Mouse (Mus musculus) heart, postnatal 0 days (tissue): ENCODE data around the gene Mrps21. TPM values are rescaled to one million over a fixed set of nuclear protein-coding genes. Genes with fewer than 3 reads are reported as not detected.
A peak's percentile ranks its signal among the peaks of the same experiment; 100 is the strongest.
"Not testable (repeated sequence)": the region's sequence is repeated elsewhere in the genome, so short reads cannot be mapped to it uniquely, and the experiment has no call there.

Experiments used
- ATAC-seq: fragments of 200-750 bp; cut with Nextera tagmentation; 2 replicates; pipeline ENCODE4 v1.8.0; 2017; ENCODE audit warnings: low read depth, moderate number of reproducible peaks, moderate library complexity; ENCODE audit not compliant: insufficient read depth
- DNase-seq: peaks from one replicate; pipeline ENCODE4 v3.0.0-alpha.2; 2016; ENCODE audit warnings: low spot score
- H3K27ac ChIP-seq: fragments of 300-500 bp; sonication (generic); 2 replicates; pipeline ENCODE4 v1.5.1; 2014; ENCODE audit warnings: low read depth, mild to moderate bottlenecking
- H3K27me3 ChIP-seq: fragments of 300-500 bp; sonication (generic); 2 replicates; pipeline ENCODE4 v1.6.1; 2014; ENCODE audit warnings: low read length, mixed read lengths; ENCODE audit not compliant: control insufficient read depth, insufficient read depth
- H3K36me3 ChIP-seq: fragments of 300-500 bp; sonication (generic); replicated peaks from 2 replicates; pipeline ENCODE4 v1.6.1; 2014; ENCODE audit warnings: low read length, mixed read lengths; ENCODE audit not compliant: control insufficient read depth, insufficient read depth
- H3K4me1 ChIP-seq: fragments of 300-500 bp; sonication (generic); 2 replicates; pipeline ENCODE4 v1.6.1; 2014; ENCODE audit warnings: antibody characterized with exemption; ENCODE audit not compliant: control insufficient read depth, insufficient read depth
- H3K4me2 ChIP-seq: fragments of 300-500 bp; sonication (generic); 2 replicates; pipeline ENCODE4 v1.6.1; 2014; ENCODE audit warnings: low read depth, mild to moderate bottlenecking, low read length, moderate library complexity
- H3K4me3 ChIP-seq: fragments of 300-500 bp; sonication (generic); 2 replicates; pipeline ENCODE4 v1.5.1; 2014; ENCODE audit warnings: low read depth, low read length
- H3K9ac ChIP-seq: fragments of 300-500 bp; sonication (generic); replicated peaks from 2 replicates; pipeline ENCODE4 v1.6.1; 2014; ENCODE audit warnings: low read depth, low read length, mixed read lengths
- H3K9me3 ChIP-seq: fragments of 300-500 bp; sonication (generic); replicated peaks from 2 replicates; pipeline ENCODE4 v1.6.1; 2016; ENCODE audit warnings: low read length; ENCODE audit not compliant: control insufficient read depth
- CTCF ChIP-seq: IDR thresholded peaks from 2 replicates; pipeline ENCODE4 v1.5.1; 2016; ENCODE audit warnings: antibody characterized with exemption, control low read depth, low read depth
- EP300 ChIP-seq: IDR thresholded peaks from 2 replicates; pipeline ENCODE4 v1.6.1; 2016; ENCODE audit warnings: antibody characterized with exemption, low read depth
- WGBS: fragments of 180-500 bp; shearing (Covaris S2); extraction: QIAGEN DNeasy Blood & Tissue Kit; methylation state at CpG from one replicate; pipeline ENCODE4 v1.1.7; 2014; 5-methylcytosine and 5-hydroxymethylcytosine counted together
- polyA plus RNA-seq: library from polyadenylated mRNA; unstranded; fragments of >200 nt; fragmentation: Nextera tagmentation; extraction: Ambion mirVana; gene quantifications from 2 replicates; pipeline ENCODE4 v1.2.1, GENCODE M21; 2015
- total RNA-seq: library from RNA; depleted of rRNA; stranded (reverse); fragments of >200 nt; gene quantifications from 2 replicates; pipeline ENCODE4 v1.2.3, GENCODE M21; 2014; ENCODE audit warnings: low replicate concordance

The Mrps21 gene
- total and polyA plus RNA-seq, 2 experiments from 2014 or later: 222 to 521 TPM

DNA sequence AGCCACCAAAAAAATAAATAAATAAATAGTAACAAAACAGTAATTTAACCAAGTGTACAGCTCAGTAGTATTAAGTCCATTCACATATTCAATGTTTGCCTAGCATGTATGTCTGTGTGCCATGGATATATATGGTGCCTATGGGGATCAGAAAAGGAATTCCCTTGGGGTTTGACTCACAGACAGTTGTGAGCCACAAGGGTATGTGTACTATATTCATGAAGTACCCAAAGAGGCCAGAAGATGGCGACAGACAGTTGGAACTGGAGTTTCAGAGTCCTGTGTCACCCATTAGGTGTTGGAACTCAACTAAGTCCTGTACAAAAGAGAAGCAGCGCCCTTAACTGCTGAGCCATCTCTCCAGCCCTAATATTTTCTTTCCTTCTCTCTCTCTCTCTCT is 9.5 kb downstream of the Mrps21 start:
- ATAC-seq: peak; percentile 66; the same call in 1 of the 2 replicates
- no peak overlapping the region for H3K27ac ChIP-seq
- H3K4me2 ChIP-seq: no peak overlapping the region
- DNase-seq: peak; percentile 77
- 0 out of 2 replicates have a peak, but pooled peaks cover under 1% of the 10 kb centered on the region for H3K4me1 ChIP-seq
- H3K9ac ChIP-seq: no peak overlapping the region
- H3K27me3 ChIP-seq: no peaks in the 10 kb centered on the region
- TF ChIP-seq EP300 (no peak), CTCF (peak; percentile 73)
- peaks cover 33% of the 10 kb centered on the region for H3K36me3 ChIP-seq
- H3K9me3 ChIP-seq: no peaks in the 10 kb centered on the region
- H3K4me3 ChIP-seq: no peak overlapping the region
- WGBS: 42% methylated on average over 2 of the region's 2 CpGs

DNA sequence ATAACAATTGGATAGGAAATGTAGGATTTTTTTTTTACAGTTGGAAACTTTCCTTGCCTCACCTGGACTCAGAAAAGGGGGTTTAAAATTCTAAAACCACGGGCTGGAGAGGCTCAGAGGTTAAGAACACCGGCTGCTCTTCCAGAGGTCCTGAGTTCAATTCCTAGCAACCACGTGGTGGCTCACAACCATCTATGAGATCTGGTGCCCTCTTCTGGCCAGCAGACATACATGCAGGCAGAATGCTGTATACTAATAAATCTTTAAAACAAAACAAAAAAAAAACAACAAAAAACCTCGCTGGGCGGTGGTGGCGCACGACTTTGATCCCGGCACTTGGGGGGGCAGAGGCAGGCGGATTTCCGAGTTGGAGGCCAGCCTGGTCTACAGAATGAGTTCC is 10.1 kb downstream of the Mrps21 start:
- TF ChIP-seq EP300 (no peak), CTCF (peak; percentile 31)
- H3K36me3 ChIP-seq: peaks cover 28% of the 10 kb centered on the region
- no peak overlapping the region for H3K4me3 ChIP-seq
- H3K4me2 ChIP-seq: no peak overlapping the region
- H3K4me1 ChIP-seq: 0 out of 2 replicates have a peak, but pooled peaks cover 5% of the 10 kb centered on the region
- H3K27ac ChIP-seq: no peak overlapping the region
- no peaks in the 10 kb centered on the region for H3K27me3 ChIP-seq
- DNase-seq (no peak), ATAC-seq (no peak)
- no peaks in the 10 kb centered on the region for H3K9me3 ChIP-seq
- WGBS: 73% methylated on average over 10 of the region's 10 CpGs
- H3K9ac ChIP-seq: no peak overlapping the region

DNA sequence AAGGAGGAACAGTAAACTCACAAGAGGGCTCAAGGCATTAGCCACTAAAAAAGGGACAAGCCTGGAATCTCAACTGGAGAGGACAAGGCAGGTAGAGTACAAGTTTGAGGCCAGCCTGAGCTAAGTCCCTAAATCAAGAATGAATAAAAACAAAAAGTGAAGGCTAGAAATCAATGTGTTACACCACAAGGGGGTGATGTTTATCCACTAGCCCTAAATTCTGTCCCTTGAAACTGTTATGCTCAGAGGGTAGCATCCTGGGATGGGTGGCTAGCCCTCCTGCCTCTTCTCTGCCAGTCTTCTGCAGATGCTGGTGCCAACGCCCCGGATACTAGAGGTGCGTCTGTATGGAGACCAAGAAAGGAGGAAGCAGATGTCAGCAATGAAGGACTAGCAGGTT is 11.0 kb downstream of the Mrps21 start:
- Histone ChIP-seq H3K9me3 (no peaks in the 10 kb centered on the region), H3K9ac (no peak overlapping the region), H3K4me1 (0 out of 2 replicates have a peak, but pooled peaks cover 5% of the 10 kb centered on the region), H3K27ac (no peak overlapping the region), H3K4me2 (no peak overlapping the region), H3K4me3 (no peak overlapping the region), H3K27me3 (no peaks in the 10 kb centered on the region), H3K36me3 (peaks cover 19% of the 10 kb centered on the region)
- no peak for ATAC-seq
- TF ChIP-seq EP300 (no peak), CTCF (peak; percentile 45)
- no peak for DNase-seq
- 67% methylated on average over 3 of the region's 3 CpGs for WGBS

DNA sequence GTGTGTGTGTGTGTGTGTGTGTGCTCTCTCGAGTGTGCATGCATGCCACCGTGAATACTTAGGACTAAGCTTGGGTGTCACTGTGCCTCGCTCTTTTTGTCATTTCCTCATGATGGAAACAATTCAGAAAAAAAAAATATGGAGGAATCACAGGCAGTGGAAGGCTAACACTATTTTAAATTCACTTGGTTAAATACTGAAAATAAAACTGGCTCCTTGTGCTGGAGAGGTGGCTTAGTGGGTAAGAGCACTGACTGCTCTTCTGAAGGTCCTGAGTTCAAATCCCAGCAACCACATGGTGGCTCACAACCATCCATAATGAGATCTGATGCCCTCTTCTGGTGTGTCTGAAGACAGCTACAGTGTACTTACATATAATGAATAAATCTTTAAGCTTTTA is 13.0 kb downstream of the Mrps21 start:
- not testable (repeated sequence) for ATAC-seq, H3K4me3 ChIP-seq, H3K9me3 ChIP-seq, H3K4me2 ChIP-seq, H3K36me3 ChIP-seq, H3K27ac ChIP-seq, H3K9ac ChIP-seq, DNase-seq, H3K27me3 ChIP-seq
- WGBS: 68% methylated on average over 3 of the region's 3 CpGs
- peaks cover 13% of the 10 kb centered on the region for H3K4me1 ChIP-seq

DNA sequence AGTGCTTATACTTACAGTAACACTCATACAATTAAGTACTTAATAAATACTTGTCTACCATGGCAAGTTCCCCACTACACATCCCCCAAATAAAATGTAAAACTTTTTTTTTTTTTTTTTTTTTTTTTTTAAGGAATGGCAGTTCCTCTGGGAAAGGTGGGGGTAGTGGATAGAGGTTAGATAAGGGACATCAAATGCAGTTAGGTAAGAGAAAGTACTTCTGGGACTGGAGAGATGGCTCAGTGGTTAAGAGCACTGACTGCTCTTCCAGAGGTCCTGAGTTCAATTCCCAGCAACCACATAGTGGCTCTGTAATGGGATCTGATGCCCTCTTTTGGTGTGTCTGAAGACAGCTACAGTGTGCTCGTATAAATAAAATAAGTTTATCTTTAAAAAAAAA is 14.3 kb downstream of the Mrps21 start:
- DNase-seq, H3K9me3 ChIP-seq, H3K4me2 ChIP-seq, H3K4me3 ChIP-seq, H3K9ac ChIP-seq, H3K27ac ChIP-seq, H3K27me3 ChIP-seq, ATAC-seq: not testable (repeated sequence)
- WGBS: 73% methylated on average over 1 of the region's 1 CpGs
- Histone ChIP-seq H3K4me1 (peaks cover 13% of the 10 kb centered on the region), H3K36me3 (peaks cover 14% of the 10 kb centered on the region)

DNA sequence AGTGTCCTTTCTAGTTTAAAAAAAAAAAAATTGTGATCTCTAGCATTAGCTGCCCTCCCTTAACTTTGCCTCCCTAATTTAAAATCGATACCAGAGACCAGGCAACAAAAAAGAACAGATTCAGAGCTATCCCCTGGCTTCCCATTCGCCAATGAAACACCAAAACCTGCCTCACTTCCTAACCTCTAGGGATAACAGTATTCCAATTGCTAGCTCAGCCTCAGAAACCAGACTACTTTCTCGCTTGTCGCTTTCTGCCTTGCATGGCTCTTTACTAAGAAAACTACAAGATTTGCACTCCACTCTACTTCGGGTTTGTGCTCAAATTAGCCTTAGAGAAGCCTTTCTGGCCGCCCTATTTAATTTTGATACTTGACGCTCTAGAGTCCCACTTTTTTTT is 15.2 kb downstream of the Mrps21 start:
- no peak for ATAC-seq
- 21% methylated on average over 7 of the region's 7 CpGs for WGBS
- no peak for TF ChIP-seq EP300
- TF ChIP-seq CTCF: no peak
- Histone ChIP-seq H3K27ac (peak overlapping the region; percentile 79), H3K9ac (peak overlapping the region; percentile 89), H3K4me2 (peak overlapping the region; percentile 93), H3K4me1 (peaks cover 16% of the 10 kb centered on the region), H3K4me3 (peak overlapping the region; percentile 90), H3K27me3 (no peaks in the 10 kb centered on the region), H3K9me3 (no peaks in the 10 kb centered on the region), H3K36me3 (peaks cover 20% of the 10 kb centered on the region)
- DNase-seq: no peak
